In the genomic region with DNA sequence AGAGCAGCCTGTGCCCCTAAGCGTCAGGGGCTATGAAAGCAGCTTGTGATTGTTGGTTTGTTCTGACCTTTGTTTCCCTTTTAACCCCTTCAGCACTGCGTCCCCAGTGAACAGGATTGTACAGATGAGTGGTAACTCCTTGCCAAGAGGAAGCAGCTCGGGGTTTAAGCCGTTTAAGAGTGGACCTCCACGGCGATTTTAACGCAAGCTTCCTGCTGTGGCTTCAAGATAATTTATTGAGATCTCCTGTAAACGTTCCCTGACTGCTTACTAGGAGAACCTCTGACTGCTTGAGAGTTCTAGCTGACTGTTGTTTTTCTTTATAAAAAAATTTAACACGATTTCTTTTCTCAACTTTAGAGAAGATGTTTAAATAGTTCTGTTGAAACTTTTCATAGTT, we compare ENCODE assay signal across 16 mouse cellular contexts. TPM values are rescaled to one million over a fixed set of nuclear protein-coding genes. Genes with fewer than 3 reads are reported as not detected.
DNase-seq lines count a peak whose midpoint lies in the region; TF ChIP-seq lines count a peak whose summit lies in the region.
"Had no signal": no experiment of that assay in that cellular context is flagged by ENCODE, and none has a peak within 500 bp of the region (broad histone marks: within the 10 kb centered on the region; RNA-seq: fewer than 3 reads in every experiment).

No protein-coding gene starts in this region.

- TF ChIP-seq CTCF in left cerebral cortex, adult 2 months (IDR thresholded peaks at IDR 0.05), result no peak

- H3K27ac ChIP-seq in left cerebral cortex, adult 2 months, result peak overlapping the region; percentile 50; the same call in 1 of the 2 replicates
- H3K27ac ChIP-seq: embryonic facial prominence, embryonic 12.5 days; heart, embryonic 13.5 days; hindbrain, embryonic 12.5 days had no signal

- peak; percentile 39 for DNase-seq in heart, adult 11 months
- no peak for DNase-seq in heart, adult 9 months (ENCODE audit: low spot score in 2 of 2)
- no peak for DNase-seq in left cerebral cortex, adult 2 months (ENCODE audit: extremely low spot score in 1 of 2, low spot score in 2 of 2)
- no peak for DNase-seq in left cerebral cortex, postnatal 25 days (ENCODE audit: low spot score in 2 of 2)
- DNase-seq in MEL-GATA-1-ER (ENCODE audit: extremely low read depth, low read depth), result peak; percentile 70
- DNase-seq in spleen, adult 18-20 months, result no peak
- no peak for DNase-seq in cerebellum, adult 9-10 months
- DNase-seq: adrenal gland, adult 2 months; adrenal gland, postnatal 25 days; cerebellum, adult 2 months; cerebellum, postnatal 14 days; gastrocnemius, postnatal 10 days; heart, postnatal 36 days had no signal

- H3K4me3 ChIP-seq in left cerebral cortex, adult 2 months, result no peak overlapping the region
- H3K4me3 ChIP-seq: embryonic facial prominence, embryonic 12.5 days; heart, embryonic 13.5 days; hindbrain, embryonic 12.5 days had no signal

- intact Hi-C loops in left cerebral cortex, adult 2 months (cut with DNase I), result loop anchor here (10.0 kb wide), 1 partner anchor 1733 kb away; no protein-coding TSS in a partner anchor
- intact Hi-C loops in left cerebral cortex, postnatal 25 days (cut with DNase I), result no loop called here

RNA-seq across cellular contexts. Expression of a gene that starts 48.9 kb away (rescaled TPM):
- total RNA-seq in left cerebral cortex, adult 2 months (2021), result 10 to 100 TPM; 54.9 to 57.9 TPM
- total RNA-seq in left cerebral cortex, postnatal 25 days (2021), result 10 to 100 TPM; 42.7 to 49.0 TPM

Comparison
In these comparisons a context has a peak if more than half of its experiments do, and no peak if none do; other contexts are left out.
1. DNase-seq: peak in heart, adult 11 months (single experiment) and MEL-GATA-1-ER (single experiment); none in heart, adult 9 months (0 of 2), left cerebral cortex, adult 2 months (0 of 2), left cerebral cortex, postnatal 25 days (0 of 2), spleen, adult 18-20 months (0 of 2) and cerebellum, adult 9-10 months (single experiment).